Mouse (Mus musculus): ENCODE data around the gene Eda.

Eda gene

DNA sequence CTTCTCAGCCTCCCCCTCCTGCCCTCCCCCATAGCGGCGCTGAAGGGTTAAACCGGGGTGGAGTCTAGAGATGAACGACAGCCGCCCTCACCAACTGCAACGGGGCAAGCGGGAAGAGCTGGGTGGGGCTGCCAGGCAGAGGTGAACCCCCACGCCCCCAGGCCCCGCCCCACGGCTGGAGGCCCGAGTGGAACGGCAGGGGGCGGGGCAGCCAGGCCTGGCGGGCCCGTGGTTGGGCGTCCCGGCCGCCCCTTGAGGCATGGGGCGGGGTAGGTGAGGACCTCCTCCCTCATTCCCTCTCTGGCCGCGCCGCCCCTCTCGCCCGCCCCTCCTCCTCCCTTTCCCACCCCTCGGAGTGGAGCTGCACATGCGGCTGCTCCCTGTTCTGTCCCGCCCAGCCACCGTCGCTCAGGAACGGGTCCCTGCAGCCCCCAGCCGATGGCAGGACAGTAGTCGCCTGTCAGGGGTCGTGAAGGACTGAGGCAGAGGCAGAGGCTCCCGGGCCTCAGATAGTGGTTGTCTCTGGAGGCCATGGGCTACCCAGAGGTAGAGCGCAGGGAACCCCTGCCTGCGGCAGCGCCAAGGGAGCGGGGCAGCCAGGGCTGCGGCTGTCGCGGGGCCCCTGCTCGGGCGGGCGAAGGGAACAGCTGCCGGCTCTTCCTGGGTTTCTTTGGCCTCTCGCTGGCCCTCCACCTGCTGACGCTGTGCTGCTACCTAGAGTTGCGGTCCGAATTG, at the start of gene Eda:
Eda (plus strand) TSS at position 357 of the 735 bp plus-strand sequence.
- peak; percentile 79 to 81 for DNase-seq (ENCODE audit: low spot score in 2 of 2)

DNA sequence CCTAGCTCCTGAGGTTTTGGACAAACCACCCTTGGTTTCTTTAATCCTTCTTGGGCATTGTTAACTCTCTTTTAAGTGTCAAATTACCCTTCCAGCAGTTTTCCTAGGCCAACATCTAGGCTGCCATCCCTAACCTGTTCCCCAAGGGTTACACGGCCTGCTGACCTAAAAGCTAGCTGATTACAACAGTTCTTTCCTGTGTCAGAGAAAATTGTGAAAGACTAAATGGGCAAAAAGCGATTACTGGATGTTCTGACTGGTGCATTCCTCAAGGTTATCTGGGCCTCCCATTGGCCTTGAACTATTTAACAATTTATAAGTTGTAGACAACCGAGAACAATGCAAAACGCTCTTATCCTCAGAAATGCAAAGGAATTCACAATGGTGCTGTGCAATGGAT, 14.4 kb upstream of the Eda start:
- DNase-seq (ENCODE audit: low spot score in 2 of 2), result no peak

DNA sequence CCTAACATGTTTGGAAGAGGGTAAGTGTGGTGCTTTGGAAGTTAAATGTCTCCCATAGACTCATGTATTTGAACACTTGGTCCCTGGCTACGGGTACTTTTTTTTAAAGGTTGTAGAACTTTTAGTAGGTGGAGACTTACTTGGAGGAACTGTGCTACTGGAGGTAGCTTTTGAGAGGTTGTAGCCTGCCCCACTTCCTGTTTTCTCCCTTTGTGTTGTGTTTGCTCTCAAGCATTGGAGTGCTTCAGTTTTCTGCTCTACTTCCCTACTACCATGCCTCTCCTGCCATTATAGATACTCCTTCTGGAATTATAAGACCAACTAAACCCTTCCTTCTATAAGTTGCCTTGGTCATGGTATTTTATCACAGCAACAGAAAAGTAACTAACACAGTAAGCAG, 5.3 kb upstream of the Eda start:
- DNase-seq (ENCODE audit: low spot score in 2 of 2), result no peak

DNA sequence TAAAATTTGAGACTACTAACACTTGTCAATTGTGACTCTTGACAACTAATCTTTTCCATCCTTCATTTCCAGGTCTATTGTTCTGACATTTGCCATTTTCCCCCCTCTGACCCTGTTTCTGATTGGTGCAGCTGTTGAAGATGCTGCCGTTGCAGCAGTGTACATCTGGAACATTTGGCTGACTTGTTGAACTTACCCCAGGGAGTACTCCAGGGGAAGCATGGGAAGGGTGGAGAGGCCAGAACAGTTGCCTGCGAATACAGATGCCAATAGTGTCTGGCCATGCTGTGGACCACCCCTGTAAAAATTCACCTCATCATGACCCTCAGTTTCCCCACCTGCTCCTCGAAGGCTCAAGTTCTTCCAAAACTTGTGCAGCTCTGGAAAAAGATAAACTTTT, 1.0 kb upstream of the Eda start:
- no peak for DNase-seq (ENCODE audit: low spot score in 2 of 2)

DNA sequence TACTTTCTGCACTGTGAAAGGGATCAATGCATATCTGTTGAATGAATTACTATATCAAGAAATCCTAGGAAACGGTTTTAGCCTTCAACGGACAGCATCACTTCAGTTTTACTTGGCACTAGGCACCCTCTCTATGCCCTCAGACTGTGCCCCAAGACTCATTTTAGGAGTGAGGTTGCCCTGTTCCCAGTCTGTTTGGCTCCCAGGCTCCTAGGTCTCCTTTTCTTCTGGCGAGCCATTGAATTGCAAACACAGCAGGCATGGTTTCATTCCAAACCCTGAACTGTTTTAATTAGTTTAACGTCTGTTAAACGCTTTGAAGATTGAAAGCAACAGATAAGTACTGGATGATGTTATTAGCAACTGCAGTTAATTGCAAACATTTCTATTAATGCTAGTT, 603 bp upstream of the Eda start:
- no peak for DNase-seq (ENCODE audit: low spot score in 2 of 2)

DNA sequence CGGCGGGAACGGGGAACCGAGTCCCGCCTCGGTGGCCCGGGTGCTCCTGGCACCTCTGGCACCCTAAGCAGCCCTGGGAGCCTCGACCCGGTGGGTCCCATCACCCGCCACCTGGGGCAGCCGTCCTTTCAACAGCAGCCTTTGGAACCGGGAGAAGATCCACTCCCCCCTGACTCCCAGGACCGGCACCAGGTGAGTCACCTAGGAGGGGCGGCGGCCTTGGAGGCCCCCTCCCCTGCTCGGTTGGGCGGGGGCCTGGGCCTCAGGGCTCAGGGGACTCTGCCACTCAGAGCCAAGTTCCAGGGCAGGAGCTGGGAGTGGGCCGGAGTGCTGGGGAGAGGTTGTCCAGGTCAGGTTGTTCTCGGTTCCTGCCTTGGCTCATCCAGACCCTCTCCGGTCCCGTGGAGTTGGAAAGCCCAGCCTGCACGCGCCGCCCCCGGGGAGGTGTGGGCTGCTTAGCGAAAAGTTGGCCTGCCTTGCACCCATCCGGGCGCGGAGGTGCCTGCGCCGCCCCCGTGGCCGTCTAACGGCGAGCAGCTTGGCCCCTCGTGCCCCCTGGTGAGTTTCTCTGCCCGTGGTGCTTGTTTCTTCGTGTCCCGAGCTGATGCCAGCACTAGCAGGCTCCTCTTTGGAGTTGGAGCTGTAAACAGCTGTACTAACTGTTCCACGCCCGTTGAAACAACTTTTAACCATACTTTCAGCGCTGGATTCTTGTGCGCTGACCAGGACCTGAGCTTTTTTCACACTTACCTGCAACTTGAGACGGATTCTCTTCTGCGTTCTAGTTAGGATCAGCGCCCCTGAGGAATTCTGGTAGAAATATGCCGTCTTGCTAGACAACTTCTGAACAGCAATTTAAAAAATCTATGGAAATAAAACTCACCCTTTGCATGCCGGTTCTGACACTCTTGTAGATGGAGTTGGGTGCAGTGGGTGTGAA, 849 bp downstream of the Eda start:
- peak; percentile 6 to 11 for DNase-seq (ENCODE audit: low spot score in 2 of 2)

DNA sequence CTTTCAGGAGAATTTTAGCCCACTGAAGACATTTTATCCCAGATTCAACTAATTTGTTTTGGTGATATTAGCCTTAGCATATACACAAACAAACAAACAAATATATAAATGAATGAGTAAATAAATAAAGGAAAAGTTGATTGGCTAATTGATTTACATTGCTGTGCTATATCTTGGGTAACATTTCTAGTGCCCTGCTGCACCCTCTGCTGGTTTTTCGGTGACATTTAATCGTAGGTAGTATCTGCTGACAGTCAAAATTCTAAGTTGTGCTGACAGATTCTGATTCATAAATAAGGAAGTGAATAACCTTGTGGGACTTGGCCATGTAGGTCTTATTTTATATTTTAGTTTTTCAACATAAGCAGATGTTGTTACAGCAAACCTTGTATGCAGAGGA, 2.9 kb downstream of the Eda start:
- no peak for DNase-seq (ENCODE audit: low spot score in 2 of 2)

DNA sequence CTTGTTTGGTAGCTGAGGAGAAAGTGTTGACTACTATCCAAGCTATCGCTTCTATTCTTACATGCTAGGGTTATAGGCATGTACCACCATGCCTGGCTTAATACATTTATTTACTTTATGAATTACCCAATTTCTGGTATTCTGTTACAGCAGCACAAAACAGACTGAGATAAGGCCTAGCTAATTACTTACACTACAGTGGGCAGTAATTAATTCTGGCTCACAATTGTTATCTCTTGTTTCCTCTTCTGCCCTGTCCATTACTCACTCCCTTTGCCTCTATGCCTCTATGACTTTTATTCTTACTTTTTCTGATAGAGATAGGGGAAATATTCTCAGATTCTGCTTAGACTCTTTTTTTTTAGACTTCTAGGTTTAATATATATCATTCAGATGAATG, 18.0 kb downstream of the Eda start:
- no peak for DNase-seq (ENCODE audit: low spot score in 2 of 2)

DNA sequence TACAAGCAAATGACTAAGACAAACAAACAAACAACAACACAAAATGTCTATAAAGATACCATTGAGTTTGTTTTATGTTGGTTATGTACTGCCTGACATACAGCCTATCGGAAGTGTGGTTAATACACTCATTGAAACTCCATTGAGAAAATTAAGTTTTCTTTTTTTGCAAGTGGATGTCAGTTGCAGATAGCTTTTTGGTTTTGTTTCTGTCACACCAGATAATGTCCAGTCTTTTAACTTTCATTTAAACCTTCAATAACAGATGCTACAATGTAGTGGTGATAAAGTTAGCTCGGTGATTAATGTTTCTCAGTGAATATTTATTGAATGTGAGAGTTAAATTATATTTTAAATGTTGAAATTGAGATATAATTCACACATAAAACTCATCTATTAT, 23.9 kb downstream of the Eda start:
- no peak for DNase-seq (ENCODE audit: low spot score in 2 of 2)

DNA sequence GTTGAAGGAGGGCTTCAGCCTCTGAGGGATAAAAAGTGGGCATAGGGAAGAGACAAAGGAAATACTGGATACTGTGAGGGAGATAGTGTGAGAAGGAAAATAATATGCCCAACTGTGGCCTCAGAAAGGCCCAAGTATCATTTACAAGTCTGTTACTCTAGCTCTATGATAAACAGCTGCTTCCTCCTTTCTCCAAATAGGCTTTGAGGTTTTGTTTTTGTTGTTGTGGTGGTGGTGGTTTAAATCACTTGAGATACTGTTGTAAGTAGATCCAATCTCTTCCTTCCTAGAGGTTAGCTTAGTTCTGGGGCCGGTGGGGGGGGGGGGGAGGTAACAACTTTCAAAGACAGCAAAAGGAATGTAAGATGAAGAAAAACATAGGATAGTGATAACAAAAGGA, 143.0 kb downstream of the Eda start:
- no peak for DNase-seq (ENCODE audit: low spot score in 2 of 2)

DNA sequence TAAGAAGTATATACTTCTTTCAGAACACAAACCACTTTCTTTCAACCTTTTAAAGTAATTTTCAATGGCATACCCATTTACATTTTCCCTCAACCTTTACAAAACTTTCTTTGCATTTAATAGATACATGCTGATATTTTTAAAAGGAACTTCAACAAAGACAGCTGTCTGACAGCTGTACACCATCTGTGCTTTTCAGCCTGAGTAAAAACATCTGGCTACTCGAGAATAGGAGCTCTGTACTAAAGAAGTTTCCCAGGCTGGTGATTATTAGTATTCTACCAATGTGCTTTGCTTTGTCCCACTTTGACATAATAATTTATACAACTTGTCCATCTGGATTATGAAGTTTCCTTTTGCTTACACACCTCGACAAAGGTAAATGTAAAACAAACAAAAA, 219.9 kb downstream of the Eda start:
- no peak for DNase-seq (ENCODE audit: low spot score in 2 of 2)

DNA sequence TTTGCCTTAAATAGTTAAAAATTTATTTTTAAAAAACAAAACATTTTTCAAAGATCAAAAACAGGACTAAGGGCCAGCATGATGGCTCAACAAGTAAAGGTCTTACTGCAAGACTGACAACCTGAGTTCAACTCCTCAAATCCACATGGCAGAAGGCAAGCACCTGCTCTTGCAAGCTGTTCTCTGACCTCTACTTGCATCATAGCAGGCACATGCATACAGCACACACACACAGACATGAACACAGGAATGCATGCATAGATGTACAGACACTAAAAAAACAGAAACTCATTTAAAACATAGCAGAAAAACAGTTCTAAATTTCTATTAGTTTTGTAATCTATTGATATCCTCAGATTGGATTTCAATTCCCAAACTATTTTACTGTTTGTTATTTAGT, 338.2 kb downstream of the Eda start:
- DNase-seq (ENCODE audit: low spot score in 2 of 2), result no peak

DNA sequence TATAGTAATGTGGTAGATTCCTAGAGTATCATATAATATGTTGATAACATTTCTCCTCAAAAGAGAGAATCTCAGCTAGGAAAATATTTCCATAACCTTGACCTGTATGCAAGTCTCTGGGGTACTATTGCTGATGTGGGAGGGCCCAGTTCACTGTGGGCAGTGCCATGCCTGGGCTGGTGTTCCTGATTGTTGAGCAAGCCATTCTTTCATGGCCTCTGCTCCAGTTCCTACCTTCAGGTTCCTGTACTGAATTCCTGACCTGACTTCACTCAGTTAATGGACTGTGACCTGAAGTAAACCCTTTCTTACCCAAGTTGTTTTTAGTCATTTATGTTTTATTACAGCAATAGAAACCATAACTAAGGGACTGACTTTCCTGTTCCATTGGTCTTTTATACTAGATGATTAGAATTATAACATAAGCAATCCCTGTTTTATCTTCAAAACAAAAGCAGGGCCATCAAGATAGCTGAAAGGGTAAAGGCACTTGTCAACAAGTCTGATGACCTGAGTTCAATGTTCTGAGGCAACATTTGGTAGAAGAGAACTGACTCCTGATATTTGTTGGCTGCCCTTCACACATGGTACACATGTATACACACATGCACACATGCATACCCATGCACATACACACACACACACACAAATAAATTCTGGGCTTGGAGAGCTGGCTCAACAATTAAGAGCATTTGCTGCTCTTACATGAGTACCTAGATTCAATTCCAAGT, 338.9 kb downstream of the Eda start:
- DNase-seq (ENCODE audit: low spot score in 2 of 2), result no peak

DNA sequence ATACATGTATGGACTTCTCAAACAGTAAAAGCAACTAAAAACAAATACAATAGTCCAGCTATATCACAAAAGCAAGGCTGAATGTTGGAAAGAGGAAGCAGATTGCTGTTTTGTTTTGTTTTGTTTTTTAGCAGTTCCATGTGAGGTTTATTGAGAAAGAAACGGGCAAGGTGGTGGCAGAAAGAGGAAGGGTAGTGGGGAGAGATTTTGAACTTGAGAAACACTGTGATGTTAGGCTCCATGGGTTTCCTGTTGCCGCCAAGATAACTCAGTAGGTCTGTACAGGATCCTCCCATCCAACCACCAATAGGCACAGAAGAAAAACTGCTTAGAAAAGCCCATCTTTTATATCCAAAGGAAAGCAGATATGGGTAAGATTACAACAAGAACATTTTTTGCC, 365.3 kb downstream of the Eda start:
- DNase-seq (ENCODE audit: low spot score in 2 of 2), result no peak

DNA sequence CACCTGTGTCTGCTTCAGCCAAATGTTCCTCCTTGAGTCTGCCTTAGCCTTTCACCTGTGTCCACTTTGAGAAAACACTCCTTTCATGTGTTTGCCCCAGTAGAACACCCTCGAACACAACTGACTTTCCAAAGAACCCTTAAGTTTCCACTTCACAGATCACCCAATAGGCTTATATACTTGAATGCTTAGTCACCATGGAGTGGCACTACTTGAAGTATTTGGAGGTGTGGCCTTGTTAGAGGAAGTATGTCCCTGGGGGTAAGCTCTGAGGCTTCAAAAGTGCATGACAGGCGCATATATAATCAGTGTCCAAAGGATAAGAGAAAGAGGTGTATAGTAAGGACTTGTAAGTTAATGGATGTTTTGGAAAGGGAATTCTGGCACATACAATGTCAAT, 369.0 kb downstream of the Eda start:
- DNase-seq (ENCODE audit: low spot score in 2 of 2), result no peak

DNA sequence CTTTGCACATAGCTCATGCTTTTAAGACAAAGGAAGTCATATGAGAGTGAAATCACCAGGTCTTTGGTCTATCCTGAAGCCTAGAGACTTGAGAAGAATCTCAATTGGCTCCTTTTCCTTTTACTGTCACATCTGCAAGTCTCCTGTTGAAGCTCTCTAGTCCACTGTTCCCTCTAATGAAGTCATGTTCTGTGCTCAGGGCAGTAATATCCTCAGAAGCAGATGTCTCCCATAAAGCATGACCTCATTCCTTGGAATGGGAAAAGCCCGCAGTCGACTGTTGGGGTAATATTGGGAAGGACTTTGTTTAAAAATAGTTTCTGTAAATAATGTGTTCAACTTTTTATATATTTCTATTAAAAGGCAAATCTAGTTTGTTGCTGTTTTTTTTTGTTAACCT, 381.6 kb downstream of the Eda start:
- DNase-seq (ENCODE audit: low spot score in 2 of 2), result no peak

DNA sequence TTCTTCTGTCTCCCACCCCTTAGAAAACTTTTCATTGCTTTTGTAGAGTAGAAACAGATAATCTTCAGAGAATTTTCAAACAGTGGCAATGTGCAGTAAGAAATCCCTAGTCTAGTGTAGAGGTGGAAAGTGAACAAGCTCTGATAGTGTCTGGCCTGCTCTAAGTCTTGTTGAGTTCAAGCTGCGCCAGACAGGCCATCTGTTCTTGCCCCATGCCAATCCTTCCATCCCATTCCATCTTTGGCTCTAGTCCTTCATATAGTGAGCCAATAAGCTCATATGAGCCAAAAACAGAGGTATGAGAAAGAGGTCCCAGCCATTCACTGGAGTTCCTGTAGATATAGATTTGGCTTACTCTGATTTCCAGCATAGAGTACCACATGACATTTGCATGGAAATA, 414.5 kb downstream of the Eda start:
- DNase-seq (ENCODE audit: low spot score in 2 of 2), result no peak

DNA sequence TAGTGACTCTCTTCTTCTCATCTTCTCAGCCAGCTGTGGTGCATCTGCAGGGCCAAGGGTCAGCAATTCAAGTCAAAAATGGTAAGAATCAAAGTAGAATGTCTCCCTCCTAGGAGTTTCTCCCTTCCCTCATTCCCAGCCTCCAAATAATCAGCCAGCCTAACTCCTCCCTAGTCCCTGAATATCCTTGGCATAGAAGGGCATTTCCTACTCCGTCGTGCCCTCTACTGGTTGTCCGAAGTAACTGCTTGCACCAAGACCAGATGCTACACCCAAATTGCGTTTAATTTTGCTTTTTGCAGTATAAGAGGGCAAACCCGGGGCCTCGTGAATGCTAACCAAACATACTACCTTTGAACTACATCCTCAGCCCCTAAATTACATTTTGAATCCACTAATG, 416.9 kb downstream of the Eda start:
- peak; percentile 3 to 16 for DNase-seq (ENCODE audit: low spot score in 2 of 2)

DNA sequence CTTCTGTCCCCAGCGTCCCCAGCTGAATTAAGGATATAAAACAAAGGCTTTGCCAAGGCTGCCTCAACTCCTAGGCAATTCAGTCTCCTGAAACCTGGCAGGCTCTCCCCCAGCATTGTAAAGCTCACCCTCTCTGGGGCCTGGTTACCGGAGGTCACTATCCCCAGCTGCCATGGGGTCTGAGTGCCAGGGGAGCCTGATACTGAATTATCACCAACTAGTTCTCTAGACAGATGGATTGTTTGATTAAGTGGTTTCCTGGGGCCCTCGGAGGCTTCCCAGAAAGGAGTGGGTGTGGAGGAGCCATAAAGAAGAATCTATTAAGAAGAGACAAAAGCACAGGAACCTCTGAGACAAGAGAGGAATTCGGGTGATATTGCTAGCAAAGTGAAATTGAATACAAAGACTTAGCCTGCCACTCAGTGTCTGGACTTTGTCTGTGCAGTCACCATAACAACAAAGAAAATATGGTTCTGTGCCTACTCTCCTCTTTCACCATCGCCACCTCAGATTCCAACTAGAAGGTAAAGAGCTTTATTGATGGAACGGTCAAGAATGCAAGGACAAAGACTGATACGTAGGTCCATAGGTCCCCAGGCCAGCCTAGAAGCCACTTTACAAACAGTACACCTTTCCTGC, 418.9 kb downstream of the Eda start:
- no peak for DNase-seq (ENCODE audit: low spot score in 2 of 2)

DNA sequence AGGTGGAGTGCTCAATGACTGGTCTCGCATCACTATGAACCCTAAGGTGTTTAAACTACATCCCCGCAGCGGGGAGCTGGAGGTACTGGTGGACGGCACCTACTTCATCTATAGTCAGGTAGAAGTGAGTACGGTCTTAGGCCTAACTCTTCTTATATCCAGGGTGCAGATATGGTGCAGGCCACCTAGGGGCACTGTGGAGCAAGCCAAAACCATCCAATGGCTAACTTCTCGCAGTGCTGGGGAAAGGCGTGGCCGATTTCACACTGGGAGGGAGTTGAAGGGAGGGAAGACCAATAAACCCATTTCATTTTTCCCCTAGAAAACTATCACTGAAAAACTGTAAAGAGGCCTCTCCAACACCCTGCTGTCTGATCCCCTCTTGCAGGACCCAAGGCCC, 419.6 kb downstream of the Eda start:
- DNase-seq (ENCODE audit: low spot score in 2 of 2), result no peak

DNA sequence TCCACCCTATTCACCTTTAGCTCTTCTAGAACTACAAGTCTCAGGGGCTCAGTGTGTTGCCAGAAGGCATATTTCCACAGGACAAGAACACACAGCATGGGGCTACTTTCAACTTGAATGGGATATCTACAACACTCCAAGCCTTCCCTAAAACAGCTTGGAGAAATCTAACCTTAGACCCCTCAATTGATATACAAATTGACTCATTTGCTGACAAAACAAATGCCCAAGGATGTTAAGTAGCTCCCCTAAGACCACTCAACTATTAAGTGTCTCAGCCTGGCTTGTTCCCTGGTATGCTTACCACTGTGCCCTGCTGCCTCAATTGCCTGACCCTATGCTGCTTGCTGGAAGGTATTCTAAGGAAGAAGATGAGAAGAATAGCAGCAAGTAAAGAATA, 425.5 kb downstream of the Eda start:
- DNase-seq (ENCODE audit: low spot score in 2 of 2), result no peak

DNA sequence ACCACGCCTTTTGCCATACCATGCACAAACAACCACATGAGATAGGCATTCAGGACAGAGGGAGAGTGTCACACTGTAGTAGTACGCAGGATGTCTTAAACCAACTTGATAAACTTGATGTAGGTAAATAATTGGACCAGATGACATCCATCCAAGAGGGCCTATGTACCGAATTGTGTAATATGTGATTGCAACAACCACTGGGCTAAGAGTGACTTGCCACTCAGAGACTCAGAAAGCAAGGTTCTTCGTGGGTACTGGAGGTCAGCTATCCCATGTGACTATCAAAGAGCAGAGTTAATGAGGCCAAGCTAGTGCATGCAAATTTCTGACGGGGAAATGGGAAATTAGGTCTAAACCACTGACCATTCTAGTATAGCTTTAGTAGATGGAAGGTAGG, 426.3 kb downstream of the Eda start:
- no peak for DNase-seq (ENCODE audit: low spot score in 2 of 2)
